Comparison of ENCODE assay signal across 9 mouse cellular contexts in genomic region chr8:70509281-70509952, GRCm38 (mm10). TPM values are rescaled to one million over a fixed set of nuclear protein-coding genes. Genes with fewer than 3 reads are reported as not detected.
DNase-seq lines count a peak whose midpoint lies in the region; ATAC-seq and TF ChIP-seq lines count a peak whose summit lies in the region.
"Had no signal": no experiment of that assay in that cellular context is flagged by ENCODE, and none has a peak within 500 bp of the region (broad histone marks: within the 10 kb centered on the region; RNA-seq: fewer than 3 reads in every experiment).

No protein-coding gene starts in this region.

- ATAC-seq in heart, embryonic 12.5 days (ENCODE audit: insufficient number of reproducible peaks, low FRiP score): no peak
- no peak for ATAC-seq in forebrain, embryonic 14.5 days
- ATAC-seq in liver, embryonic 14.5 days (ENCODE audit: insufficient read depth): no peak

- H3K27ac ChIP-seq in heart, embryonic 12.5 days (ENCODE audit: poor library complexity, severe bottlenecking): peak overlapping the region; percentile 97
- H3K27ac ChIP-seq in CH12.LX (ENCODE audit: insufficient read depth, low read depth): peak overlapping the region; percentile 34
- no peak overlapping the region for H3K27ac ChIP-seq in forebrain, embryonic 14.5 days (ENCODE audit: low read depth, low read length)
- peak overlapping the region; percentile 91 for H3K27ac ChIP-seq in liver, embryonic 14.5 days

- no peak for TF ChIP-seq POLR2A in CH12.LX (IDR thresholded peaks at IDR 0.05; ENCODE audit: low read depth, low read length)

- no peak for TF ChIP-seq RAD21 in CH12.LX (IDR thresholded peaks at IDR 0.05; ENCODE audit: low read depth, low read length)

- dilution Hi-C loops in CH12.LX (cut with MboI; ENCODE audit: extremely low pct_ligation_motif_present, extremely low pct_unique_long_range_greater_than_20kb, low sequenced_read_pairs): no loop called here

- H3K9me3 ChIP-seq in heart, embryonic 12.5 days (replicated peaks): no peaks in the 10 kb centered on the region
- H3K9me3 ChIP-seq in CH12.LX (replicated peaks; ENCODE audit: low read length): no peaks in the 10 kb centered on the region
- H3K9me3 ChIP-seq in forebrain, embryonic 14.5 days (replicated peaks; ENCODE audit: control insufficient read depth, low read length): no peaks in the 10 kb centered on the region
- H3K9me3 ChIP-seq in liver, embryonic 14.5 days (ENCODE audit: control insufficient read depth, low read length): no peaks in the 10 kb centered on the region

- H3K27me3 ChIP-seq in heart, embryonic 12.5 days (replicated peaks): no peaks in the 10 kb centered on the region
- no peaks in the 10 kb centered on the region for H3K27me3 ChIP-seq in CH12.LX (replicated peaks)
- no peaks in the 10 kb centered on the region for H3K27me3 ChIP-seq in forebrain, embryonic 14.5 days (replicated peaks; ENCODE audit: control insufficient read depth, insufficient read depth, low read length)
- H3K27me3 ChIP-seq in liver, embryonic 14.5 days (ENCODE audit: control insufficient read depth, insufficient read depth, low read length): no peaks in the 10 kb centered on the region

- peak overlapping the region; percentile 83 for H3K4me2 ChIP-seq in heart, embryonic 12.5 days
- H3K4me2 ChIP-seq in CH12.LX (ENCODE audit: insufficient read depth, low read depth, poor library complexity, severe bottlenecking): peak overlapping the region; percentile 92
- peak overlapping the region; percentile 99 for H3K4me2 ChIP-seq in forebrain, embryonic 14.5 days (ENCODE audit: low read length)
- H3K4me2 ChIP-seq in liver, embryonic 14.5 days (ENCODE audit: low read depth): peak overlapping the region; percentile 92

- in situ Hi-C loops in CH12.LX (cut with MboI; ENCODE audit: low pct_ligation_motif_present, low pct_unique_long_range_greater_than_20kb, low sequenced_read_pairs): loop anchor here (10.0 kb wide), 1 partner anchor 95 kb away; no protein-coding TSS in a partner anchor

- peak overlapping the region; percentile 85 for H3K4me3 ChIP-seq in heart, embryonic 12.5 days
- peak overlapping the region; percentile 83 to 98 (median 87) for H3K4me3 ChIP-seq in CH12.LX (replicated peaks in 1 of 3; ENCODE audit: low read depth in 2 of 3, low read length in 2 of 3, poor library complexity in 1 of 3)
- H3K4me3 ChIP-seq in forebrain, embryonic 14.5 days (ENCODE audit: low read depth, low read length): peak overlapping the region; percentile 97
- peak overlapping the region; percentile 64 to 90 for H3K4me3 ChIP-seq in liver, embryonic 14.5 days (ENCODE audit: insufficient read depth in 1 of 2, low read depth in 2 of 2, low read length in 2 of 2)

- WGBS in heart, embryonic 12.5 days: 9% methylated on average over 25 of the region's 25 CpGs
- 13% methylated on average over 25 of the region's 25 CpGs for WGBS in forebrain, embryonic 14.5 days
- 2% methylated on average over 25 of the region's 25 CpGs for WGBS in liver, embryonic 14.5 days (ENCODE audit: insufficient replicate concordance)

- H3K4me1 ChIP-seq in heart, embryonic 12.5 days (replicated peaks): peaks cover 38% of the 10 kb centered on the region
- peaks cover 29 to 60% of the 10 kb centered on the region in 2 experiments for H3K4me1 ChIP-seq in CH12.LX (ENCODE audit: control insufficient read depth in 1 of 2, insufficient read depth in 2 of 2)
- peaks cover 16% of the 10 kb centered on the region for H3K4me1 ChIP-seq in forebrain, embryonic 14.5 days (ENCODE audit: control insufficient read depth, insufficient read depth, low read length)
- peaks cover 27 to 38% of the 10 kb centered on the region in 2 experiments for H3K4me1 ChIP-seq in liver, embryonic 14.5 days (replicated peaks; ENCODE audit: control insufficient read depth in 2 of 2, insufficient read depth in 2 of 2, low read length in 1 of 2)

- no peak for TF ChIP-seq CTCF in CH12.LX (conservative IDR thresholded peaks at IDR 0.05 in 1 of 2, IDR thresholded peaks at IDR 0.05 in 1 of 2; ENCODE audit: low read depth in 2 of 2, low read length in 2 of 2)
- TF ChIP-seq CTCF in liver, embryonic 14.5 days (IDR thresholded peaks at IDR 0.05; ENCODE audit: low read depth): no peak

- DNase-seq in heart, adult 9 months (ENCODE audit: low spot score in 2 of 2): no peak
- no peak for DNase-seq in CH12.LX (ENCODE audit: extremely low read depth)
- no peak for DNase-seq in forebrain, embryonic 14.5 days (ENCODE audit: low spot score)
- DNase-seq in liver, embryonic 14.5 days (ENCODE audit: low read depth in 3 of 3, low spot score in 3 of 3): no peak
- DNase-seq in spleen, postnatal 14 days (ENCODE audit: low spot score in 2 of 2): no peak
- DNase-seq in right cerebral cortex, adult 18-20 months: no peak
- no peak for DNase-seq in adrenal gland, postnatal 36 days

- peaks cover 46% of the 10 kb centered on the region for H3K79me2 ChIP-seq in CH12.LX (replicated peaks; ENCODE audit: control insufficient read depth, extremely low read depth, insufficient read depth, poor library complexity, severe bottlenecking)

- TF ChIP-seq EP300 in CH12.LX (IDR thresholded peaks at IDR 0.05; ENCODE audit: low read length): no peak
- TF ChIP-seq EP300 in liver, embryonic 14.5 days (IDR thresholded peaks at IDR 0.05; ENCODE audit: low read depth): no peak

- H3K36me3 ChIP-seq in heart, embryonic 12.5 days: peaks cover 42% of the 10 kb centered on the region
- peaks cover 37 to 54% of the 10 kb centered on the region in 2 experiments for H3K36me3 ChIP-seq in CH12.LX (replicated peaks in 1 of 2; ENCODE audit: control insufficient read depth in 1 of 2, insufficient read depth in 1 of 2, low read length in 1 of 2)
- H3K36me3 ChIP-seq in forebrain, embryonic 14.5 days (ENCODE audit: control insufficient read depth, insufficient read depth, low read length): peaks cover 35% of the 10 kb centered on the region
- H3K36me3 ChIP-seq in liver, embryonic 14.5 days (replicated peaks; ENCODE audit: control insufficient read depth, insufficient read depth, low read depth): peaks cover 38% of the 10 kb centered on the region

- peak overlapping the region; percentile 98 for H3K9ac ChIP-seq in heart, embryonic 12.5 days
- H3K9ac ChIP-seq in CH12.LX (ENCODE audit: insufficient read depth, low read depth): peak overlapping the region; percentile 79
- H3K9ac ChIP-seq in forebrain, embryonic 14.5 days (ENCODE audit: low read length): peak overlapping the region; percentile 97
- H3K9ac ChIP-seq in liver, embryonic 14.5 days (replicated peaks): peak overlapping the region; percentile 96

TF ChIP-seq in CH12.LX, 34 proteins besides CTCF, POLR2A, EP300 and RAD21 (continues in another document):
- TF ChIP-seq E2F4 (IDR thresholded peaks at IDR 0.05; ENCODE audit: insufficient replicate concordance, low read depth, low read length) (no peak), TCF12 (IDR thresholded peaks at IDR 0.05; ENCODE audit: low read depth, low read length) (no peak), UBTF (IDR thresholded peaks at IDR 0.05; ENCODE audit: low read depth, low read length) (no peak), MYC (IDR thresholded peaks at IDR 0.05; ENCODE audit: low read depth, low read length) (no peak)

RNA-seq across cellular contexts. Expression of gene Uba52, which starts 1.2 kb away (rescaled TPM):
- polyA plus RNA-seq in heart, embryonic 12.5 days (2016; fragmentation: Nextera tagmentation; extraction: Ambion mirVana): 779 and 792 TPM in 2 replicates
- 3,341 and 3,407 TPM in 2 replicates for total RNA-seq in CH12.LX (2012; rRNA removed)
- total RNA-seq in CH12.LX (2014; rRNA removed): 1,091 and 1,181 TPM in 2 replicates
- 1,199 and 1,372 TPM in 2 replicates for polyA plus RNA-seq in CH12.LX (2012; ENCODE audit: insufficient read length, low read depth)
- polyA plus RNA-seq in forebrain, embryonic 14.5 days (2014; fragmentation: Nextera tagmentation; extraction: Ambion mirVana): 709 and 911 TPM in 2 replicates
- polyA plus RNA-seq in liver, embryonic 14.5 days (2012; rRNA removed): 553 and 870 TPM in 2 replicates
- polyA plus RNA-seq in liver, embryonic 14.5 days (2014; fragmentation: Nextera tagmentation; extraction: Ambion mirVana): 738 and 773 TPM in 2 replicates
- total RNA-seq in adrenal gland, postnatal 36 days (2021): 1,000 to 10,000 TPM; 1,515 to 1,560 TPM

RNA-seq across cellular contexts. Expression of gene Rex1bd, which starts 2.9 kb away (rescaled TPM):
- polyA plus RNA-seq in heart, embryonic 12.5 days (2016; fragmentation: Nextera tagmentation; extraction: Ambion mirVana): 115 TPM in 2 replicates
- total RNA-seq in CH12.LX (2012; rRNA removed): 87.3 and 90.0 TPM in 2 replicates
- 43.3 and 47.8 TPM in 2 replicates for total RNA-seq in CH12.LX (2014; rRNA removed)
- polyA plus RNA-seq in CH12.LX (2012; ENCODE audit: insufficient read length, low read depth): 38.4 and 59.9 TPM in 2 replicates
- polyA plus RNA-seq in forebrain, embryonic 14.5 days (2014; fragmentation: Nextera tagmentation; extraction: Ambion mirVana): 174 and 199 TPM in 2 replicates
- 55.1 and 71.6 TPM in 2 replicates for polyA plus RNA-seq in liver, embryonic 14.5 days (2012; rRNA removed)
- 72.0 and 74.2 TPM in 2 replicates for polyA plus RNA-seq in liver, embryonic 14.5 days (2014; fragmentation: Nextera tagmentation; extraction: Ambion mirVana)
- total RNA-seq in adrenal gland, postnatal 36 days (2021): 100 to 1,000 TPM; 144 to 154 TPM

RNA-seq across cellular contexts. Expression of gene Crlf1, which starts 16.5 kb away (rescaled TPM):
- polyA plus RNA-seq in heart, embryonic 12.5 days (2016; fragmentation: Nextera tagmentation; extraction: Ambion mirVana): 1.00 and 1.8 TPM in 2 replicates
- 1.1 and 1.2 TPM in 2 replicates for total RNA-seq in CH12.LX (2012; rRNA removed)
- 0.42 TPM in 2 replicates for total RNA-seq in CH12.LX (2014; rRNA removed)
- polyA plus RNA-seq in CH12.LX (2012; ENCODE audit: insufficient read length, low read depth): 0.44 and 0.78 TPM in 2 replicates
- 1.7 and 3.2 TPM in 2 replicates for polyA plus RNA-seq in forebrain, embryonic 14.5 days (2014; fragmentation: Nextera tagmentation; extraction: Ambion mirVana)
- 1.5 and 1.9 TPM in 2 replicates for polyA plus RNA-seq in liver, embryonic 14.5 days (2012; rRNA removed)
- polyA plus RNA-seq in liver, embryonic 14.5 days (2014; fragmentation: Nextera tagmentation; extraction: Ambion mirVana): 3.7 and 4.0 TPM in 2 replicates
- total RNA-seq in adrenal gland, postnatal 36 days (2021): under 1 TPM; 0.23 to 0.95 TPM
- polyA plus RNA-seq: CD4-positive, CD25-positive, alpha-beta regulatory T cell, adult 4 months had no signal

RNA-seq across cellular contexts. Expression of gene Fkbp8, which starts 18.1 kb away (rescaled TPM):
- polyA plus RNA-seq in heart, embryonic 12.5 days (2016; fragmentation: Nextera tagmentation; extraction: Ambion mirVana): 227 and 231 TPM in 2 replicates
- total RNA-seq in CH12.LX (2012; rRNA removed): 246 and 266 TPM in 2 replicates
- 172 and 178 TPM in 2 replicates for total RNA-seq in CH12.LX (2014; rRNA removed)
- polyA plus RNA-seq in CH12.LX (2012; ENCODE audit: insufficient read length, low read depth): 176 and 178 TPM in 2 replicates
- 363 and 380 TPM in 2 replicates for polyA plus RNA-seq in forebrain, embryonic 14.5 days (2014; fragmentation: Nextera tagmentation; extraction: Ambion mirVana)
- 140 and 149 TPM in 2 replicates for polyA plus RNA-seq in liver, embryonic 14.5 days (2012; rRNA removed)
- polyA plus RNA-seq in liver, embryonic 14.5 days (2014; fragmentation: Nextera tagmentation; extraction: Ambion mirVana): 114 and 135 TPM in 2 replicates
- 100 to 1,000 TPM; 265 to 329 TPM for total RNA-seq in adrenal gland, postnatal 36 days (2021)

RNA-seq across cellular contexts. Expression of gene Kxd1, which starts 18.3 kb away (rescaled TPM):
- 64.2 and 65.7 TPM in 2 replicates for polyA plus RNA-seq in heart, embryonic 12.5 days (2016; fragmentation: Nextera tagmentation; extraction: Ambion mirVana)
- total RNA-seq in CH12.LX (2012; rRNA removed): 45.7 and 63.4 TPM in 2 replicates
- total RNA-seq in CH12.LX (2014; rRNA removed): 67.9 and 68.0 TPM in 2 replicates
- polyA plus RNA-seq in CH12.LX (2012; ENCODE audit: insufficient read length, low read depth): 56.6 and 56.7 TPM in 2 replicates
- 49.1 and 57.9 TPM in 2 replicates for polyA plus RNA-seq in forebrain, embryonic 14.5 days (2014; fragmentation: Nextera tagmentation; extraction: Ambion mirVana)
- polyA plus RNA-seq in liver, embryonic 14.5 days (2012; rRNA removed): 28.9 and 30.8 TPM in 2 replicates
- 32.6 and 33.3 TPM in 2 replicates for polyA plus RNA-seq in liver, embryonic 14.5 days (2014; fragmentation: Nextera tagmentation; extraction: Ambion mirVana)
- 10 to 100 TPM; 63.2 to 89.1 TPM for total RNA-seq in adrenal gland, postnatal 36 days (2021)
